Mouse (Mus musculus) ES-Bruce4 (cell line): ENCODE measurements around the gene D330020A13Rik.

Experiments used
- CTCF ChIP-seq: IDR thresholded peaks from one replicate; pipeline ENCODE4 v1.8.1; 2011; ENCODE audit warnings: low read depth, low read length
- EP300 ChIP-seq: IDR thresholded peaks from 2 replicates; pipeline ENCODE4 v1.6.1; 2011; ENCODE audit warnings: low read depth, low read length; ENCODE audit not compliant: insufficient read depth

DNA sequence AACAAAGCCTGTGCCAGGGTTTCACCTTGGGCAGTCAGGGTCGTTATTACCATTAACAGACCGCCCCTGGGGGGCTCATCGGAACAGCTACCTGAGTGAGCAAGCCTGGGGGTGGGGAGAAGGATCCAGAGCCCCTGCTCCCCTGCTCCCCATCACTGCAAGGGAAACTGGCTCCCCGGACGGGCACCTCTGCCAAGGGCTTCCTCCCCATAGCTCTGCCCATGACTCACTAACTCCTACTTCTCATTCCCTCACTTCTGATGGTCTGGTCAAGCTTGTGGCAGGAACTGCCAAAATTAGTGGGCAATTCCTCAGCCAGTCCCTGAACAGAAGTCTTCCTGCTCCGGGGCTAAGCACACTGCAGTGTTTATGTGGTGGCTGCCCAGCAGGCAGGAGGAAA, 18.9 kb upstream of the D330020A13Rik start:
- no peak for TF ChIP-seq CTCF
- no peak for TF ChIP-seq EP300
